Comparison of ENCODE assay signal across 9 mouse cellular contexts in the genomic region with DNA sequence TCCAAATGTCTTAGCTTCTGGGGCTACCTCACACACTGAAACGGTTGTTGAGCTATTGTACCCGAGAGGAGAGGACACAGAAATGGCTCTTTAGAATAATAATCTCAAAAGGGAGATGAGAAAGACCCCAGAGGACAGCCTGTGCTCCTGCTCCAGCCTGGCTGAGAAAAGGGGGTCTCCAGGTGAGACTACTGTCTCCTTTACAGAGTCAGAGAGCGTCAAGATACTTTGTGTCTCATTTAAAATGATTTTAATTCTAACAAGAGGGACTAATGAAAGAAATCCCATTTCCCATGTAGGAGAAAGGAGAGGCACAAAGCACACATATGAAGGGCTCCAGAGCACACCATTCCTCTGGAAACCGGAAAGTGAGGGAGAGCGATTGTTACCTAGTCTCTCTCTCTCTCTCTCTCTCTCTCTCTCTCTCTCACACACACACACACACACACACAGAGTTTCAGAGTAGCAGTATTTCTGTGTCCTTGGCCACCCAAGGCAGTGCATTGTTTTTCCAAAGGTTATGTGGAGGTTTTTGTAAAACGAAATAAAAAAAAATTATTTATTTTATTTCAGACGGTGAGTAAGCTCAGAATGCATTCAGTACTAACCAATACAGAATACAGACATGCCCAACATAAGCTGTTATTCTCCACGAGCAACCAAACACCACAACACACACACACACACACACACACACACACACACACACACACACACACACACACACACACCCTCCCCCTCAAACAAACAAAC.
DNase-seq lines count a peak whose midpoint lies in the region; ATAC-seq and TF ChIP-seq lines count a peak whose summit lies in the region.
"Had no signal": no experiment of that assay in that cellular context is flagged by ENCODE, and none has a peak within 500 bp of the region (broad histone marks: within the 10 kb centered on the region; RNA-seq: fewer than 3 reads in every experiment).

No protein-coding gene starts in this region.

- peak overlapping the region; percentile 72; the same call in 1 of the 2 replicates for H3K27ac ChIP-seq in intestine, embryonic 14.5 days (ENCODE audit: low read depth)
- peak overlapping the region; percentile 96 for H3K27ac ChIP-seq in olfactory bulb, adult 2 months (ENCODE audit: insufficient read depth, low read depth, low read length)

- no peaks in the 10 kb centered on the region for H3K36me3 ChIP-seq in intestine, embryonic 14.5 days (ENCODE audit: control insufficient read depth, insufficient read depth, low read length)

- no peak overlapping the region for H3K4me3 ChIP-seq in intestine, embryonic 14.5 days (ENCODE audit: low read depth, low read length)
- H3K4me3 ChIP-seq in olfactory bulb, adult 2 months (ENCODE audit: insufficient read depth, low read depth, low read length) = peak overlapping the region; percentile 12; the same call in 1 of the 2 replicates
- H3K4me3 ChIP-seq: erythroblast, embryonic 14.5 days had no signal

- ATAC-seq in intestine, embryonic 14.5 days (replicated peaks; ENCODE audit: low FRiP score, low TSS enrichment, low read depth) = no peak
- ATAC-seq in inflammation-experienced regulatory T-cells, adult 6 months = no peak

- no peak for TF ChIP-seq CTCF in olfactory bulb, adult 2 months (IDR thresholded peaks at IDR 0.05; ENCODE audit: insufficient read depth, low read depth, low read length)

- H3K9ac ChIP-seq in intestine, embryonic 14.5 days (ENCODE audit: low read length) = no peak overlapping the region

- peaks cover 40% of the 10 kb centered on the region for H3K4me1 ChIP-seq in intestine, embryonic 14.5 days (replicated peaks; ENCODE audit: control insufficient read depth, insufficient read depth, low read length)
- H3K4me1 ChIP-seq in olfactory bulb, adult 2 months (ENCODE audit: control insufficient read depth, insufficient read depth, low read length) = peaks cover 18% of the 10 kb centered on the region

- no peak for TF ChIP-seq POLR2A in olfactory bulb, adult 2 months (IDR thresholded peaks at IDR 0.05; ENCODE audit: insufficient read depth, low read depth, low read length)

- H3K27me3 ChIP-seq in intestine, embryonic 14.5 days (replicated peaks; ENCODE audit: control insufficient read depth, insufficient read depth, low read length) = no peaks in the 10 kb centered on the region

- DNase-seq in frontal cortex, postnatal 36 days (ENCODE audit: low spot score in 2 of 2) = peak; percentile 11 to 29
- no peak for DNase-seq in frontal cortex, postnatal 10 days (ENCODE audit: low spot score in 2 of 2)
- peak; percentile 6 for DNase-seq in lung, postnatal 10 days
- no peak for DNase-seq in lung, postnatal 36 days
- no peak for DNase-seq in intestine, embryonic 14.5 days (ENCODE audit: low spot score)
- DNase-seq in adipocyte (ENCODE audit: low spot score) = no peak

- H3K4me2 ChIP-seq in intestine, embryonic 14.5 days (ENCODE audit: low read length) = peak overlapping the region; percentile 49

- no peaks in the 10 kb centered on the region for H3K9me3 ChIP-seq in intestine, embryonic 14.5 days (ENCODE audit: control insufficient read depth, low read length)

- 43% methylated on average over 8 of the region's 8 CpGs for WGBS in intestine, embryonic 14.5 days
- 20% methylated on average over 8 of the region's 8 CpGs for WGBS in olfactory bulb, adult 2 months

Comparison
In these comparisons a context has a peak if more than half of its experiments do, and no peak if none do; other contexts are left out.
1. DNase-seq: peak in frontal cortex, postnatal 36 days (2 of 2) and lung, postnatal 10 days (single experiment); none in frontal cortex, postnatal 10 days (0 of 2), lung, postnatal 36 days (single experiment), intestine, embryonic 14.5 days (single experiment) and adipocyte (single experiment).